Mouse (Mus musculus) left cerebral cortex, postnatal 25 days (tissue): ENCODE data around the gene Auts2. TPM values are rescaled to one million over a fixed set of nuclear protein-coding genes. Genes with fewer than 3 reads are reported as not detected.

Source experiments
- DNase-seq, 2 experiments: peaks; one replicate each; pipeline ENCODE4 v3.0.0; 2022; ENCODE audit warnings: low spot score in 2 of 2, mixed read lengths in 1 of 2
- intact Hi-C: fragments of 180-260 bp; cut with DNase I; formaldehyde crosslinking; loops from one replicate; pipeline ENCODE4 v1.15.1; 2025
- total RNA-seq, 2 experiments: library from RNA; stranded (reverse); gene quantifications; 2 replicates each; pipeline ENCODE4 v1.2.3; 2021

The Auts2 gene
- total RNA-seq, 2 experiments from 2014 or later: 95.9 to 104 TPM

- intact Hi-C loops: no loop called here
- DNase-seq: peak in 1 of 2 experiments; percentile 36
Measured at GRCm38 (mm10) chr5:131645341-131646191, 897.6 kb downstream of the Auts2 start.

GRCm38 (mm10) chr5:131644331-131644730, 898.8 kb downstream of the Auts2 start:
- no peak for DNase-seq
- intact Hi-C loops: loop anchor here (5.0 kb wide), 1 partner anchor 107 kb away; no protein-coding TSS in a partner anchor

- DNase-seq: peak; percentile 73 to 88
- intact Hi-C loops: loop anchor here (5.0 kb wide), 1 partner anchor 106 kb away; no protein-coding TSS in a partner anchor
Measured at GRCm38 (mm10) chr5:131643176-131644174, 899.7 kb downstream of the Auts2 start.

DNA sequence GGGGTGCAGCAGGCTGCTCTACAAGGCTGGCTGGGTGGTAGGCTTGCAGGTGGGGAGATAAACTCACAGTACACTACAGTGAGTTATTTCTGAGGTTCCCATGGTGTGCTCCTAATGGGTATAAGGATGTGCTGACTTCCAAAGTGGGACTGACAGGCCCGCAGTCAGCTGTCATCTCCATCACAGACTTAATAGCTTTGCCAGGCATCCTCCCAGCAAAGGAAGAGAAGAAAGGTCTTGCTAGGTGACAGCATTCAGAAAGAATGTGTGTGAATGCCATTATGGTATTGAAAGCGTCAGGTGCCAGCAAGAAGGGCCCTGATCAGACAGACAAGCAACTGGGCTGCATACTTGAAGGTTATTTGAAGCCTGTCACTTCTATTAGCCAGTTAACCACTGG, 900.4 kb downstream of the Auts2 start:
- intact Hi-C loops: loop anchor here (5.0 kb wide), 1 partner anchor 105 kb away; no protein-coding TSS in a partner anchor
- DNase-seq: no peak

DNA sequence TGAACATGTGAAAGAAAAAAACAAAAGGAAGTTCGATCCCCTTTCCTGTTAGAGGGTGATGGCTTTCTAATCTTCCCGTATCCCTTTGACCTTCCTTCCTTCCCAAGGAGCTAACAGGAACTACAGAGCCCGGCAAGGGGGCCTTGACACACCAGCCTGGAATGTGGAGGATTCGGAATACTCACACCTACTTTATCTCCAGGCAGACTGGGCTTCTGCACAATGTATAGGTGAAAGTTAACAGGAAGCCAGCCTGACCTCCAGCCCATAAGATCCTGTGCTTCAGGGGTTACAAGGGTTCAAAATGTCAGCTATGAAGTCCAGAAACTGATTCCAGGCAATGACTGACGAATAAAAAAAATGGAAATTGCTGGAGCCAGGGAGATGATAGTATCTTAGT, 906.7 kb downstream of the Auts2 start:
- intact Hi-C loops: no loop called here
- no peak for DNase-seq

- intact Hi-C loops: no loop called here
- no peak for DNase-seq
Measured at GRCm38 (mm10) chr5:131634731-131635130, 908.4 kb downstream of the Auts2 start.

- DNase-seq: no peak
- intact Hi-C loops: no loop called here
Measured at GRCm38 (mm10) chr5:131631998-131632379, 911.2 kb downstream of the Auts2 start.

- intact Hi-C loops: no loop called here
- no peak for DNase-seq
Measured at GRCm38 (mm10) chr5:131631038-131631997, 911.8 kb downstream of the Auts2 start.

DNA sequence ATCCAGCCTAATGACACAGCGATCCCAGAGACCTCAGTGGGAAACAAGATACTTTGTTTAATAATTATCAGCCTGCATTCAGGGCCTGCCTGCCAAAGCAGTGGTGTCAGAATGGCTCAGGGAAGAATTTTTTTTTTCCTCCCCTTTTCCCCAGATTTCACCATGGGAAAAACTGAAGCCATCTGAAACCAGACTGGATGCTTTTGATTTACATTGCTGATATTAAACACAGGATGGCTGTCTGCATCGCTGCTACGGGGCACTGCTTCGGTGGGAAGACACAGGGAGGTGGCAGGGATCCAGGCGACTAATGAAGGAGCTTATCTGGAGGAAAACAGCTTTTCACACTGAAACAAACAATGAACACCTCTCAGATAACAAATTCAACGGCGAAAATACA, 912.6 kb downstream of the Auts2 start:
- DNase-seq: no peak

GRCm38 (mm10) chr5:131616113-131616876, 926.8 kb downstream of the Auts2 start:
- peak; percentile 49 to 51 for DNase-seq
- intact Hi-C loops: no loop called here

More for the DNA sequence above, 912.6 kb downstream of the Auts2 start:
- intact Hi-C loops: no loop called here

- intact Hi-C loops: no loop called here
- no peak for DNase-seq
Measured at GRCm38 (mm10) chr5:131614238-131614637, 928.9 kb downstream of the Auts2 start.

DNA sequence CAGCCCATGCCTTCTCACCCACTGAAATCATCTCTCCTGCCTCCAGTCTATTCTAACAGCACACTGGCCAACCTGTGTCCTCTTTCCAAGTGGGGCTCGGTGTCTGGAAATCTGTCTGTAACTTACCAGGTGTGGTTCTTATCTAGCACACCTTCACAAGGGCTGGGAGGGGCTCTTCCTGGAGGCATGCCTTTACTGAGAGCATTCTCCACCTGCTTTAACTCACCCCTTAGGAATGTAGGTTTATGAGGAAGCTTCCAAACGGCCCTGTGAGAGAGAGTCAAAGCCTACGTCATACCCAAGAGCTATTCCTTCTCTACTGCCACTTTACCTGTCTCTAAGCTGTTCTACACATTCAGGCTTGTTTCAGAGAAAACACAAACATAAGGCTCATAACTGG, 929.8 kb downstream of the Auts2 start:
- DNase-seq: no peak
- intact Hi-C loops: no loop called here

DNA sequence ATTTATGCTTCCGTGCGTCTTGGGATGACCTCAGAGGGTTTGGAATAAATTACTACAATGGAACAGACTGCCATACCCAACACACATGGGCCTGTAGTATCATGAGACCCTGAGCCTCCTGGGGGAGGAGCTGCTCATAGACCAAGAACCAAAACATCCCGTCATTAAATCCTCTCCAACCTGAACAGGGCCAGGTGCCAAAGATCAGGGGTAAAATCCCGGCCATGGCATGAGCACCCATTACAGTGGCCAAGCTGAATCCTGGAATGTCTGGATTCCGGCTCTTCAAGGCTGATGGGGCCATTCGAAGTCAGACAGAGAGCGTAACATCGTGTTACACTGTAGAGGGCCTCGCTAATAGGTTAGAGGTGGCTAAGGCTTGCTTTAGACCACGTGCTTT, 932.4 kb downstream of the Auts2 start:
- intact Hi-C loops: no loop called here

DNA sequence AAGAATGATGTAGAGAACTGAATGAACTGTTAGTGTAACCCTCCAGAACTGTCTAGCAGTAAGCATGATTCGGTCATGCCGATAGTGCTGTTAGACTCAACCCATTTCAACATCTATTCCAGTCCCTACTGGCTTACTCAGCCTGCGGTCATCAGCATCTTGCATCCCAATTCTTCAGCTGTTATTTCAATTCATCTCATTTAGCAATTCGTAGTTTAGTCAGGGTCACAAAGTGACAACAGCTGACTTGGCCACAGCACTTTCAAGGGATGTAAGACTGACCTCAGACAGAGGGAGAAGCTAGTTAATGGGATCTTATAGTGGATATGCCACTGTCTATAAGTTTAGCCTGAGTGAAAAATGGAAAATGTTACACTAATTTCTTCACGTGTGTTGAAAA, 936.4 kb downstream of the Auts2 start:
- intact Hi-C loops: no loop called here
- DNase-seq: no peak

More for the DNA sequence above, 932.4 kb downstream of the Auts2 start:
- DNase-seq: no peak

DNA sequence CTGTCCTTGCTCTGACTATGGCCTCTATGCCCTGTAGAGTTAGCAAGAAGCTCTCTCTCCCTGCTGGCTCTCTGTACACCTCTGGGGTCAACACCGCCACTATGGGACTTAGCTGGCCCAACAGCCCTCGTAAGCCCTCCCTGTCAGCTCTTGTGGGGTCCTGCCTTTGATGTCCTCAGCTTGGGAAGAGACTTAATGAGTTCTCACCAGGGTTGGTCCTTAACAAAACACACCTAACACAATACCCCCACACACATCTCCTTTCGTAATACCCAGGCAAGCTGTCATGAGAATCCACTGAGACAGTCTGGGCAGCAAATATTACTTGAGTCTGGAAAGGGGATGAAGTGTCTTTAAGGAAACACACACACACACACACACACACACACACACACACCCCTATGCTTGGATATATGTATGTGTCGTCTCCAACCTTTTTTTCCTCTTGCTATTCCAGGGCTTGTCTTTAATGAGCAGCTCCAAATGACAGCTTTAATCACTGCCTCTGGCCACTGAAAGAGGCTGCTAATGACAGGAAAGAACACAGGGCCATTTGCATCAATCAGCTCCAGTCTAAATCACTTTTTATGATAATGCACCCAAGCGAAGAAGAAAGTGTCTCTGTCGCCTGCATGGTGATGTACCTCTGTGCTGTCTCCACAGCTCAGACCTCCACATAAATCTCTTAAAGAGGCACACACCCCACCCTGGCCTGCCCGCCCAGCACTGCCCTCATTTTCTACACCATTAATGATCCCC, 941.0 kb downstream of the Auts2 start:
- no peak for DNase-seq
- intact Hi-C loops: no loop called here

DNA sequence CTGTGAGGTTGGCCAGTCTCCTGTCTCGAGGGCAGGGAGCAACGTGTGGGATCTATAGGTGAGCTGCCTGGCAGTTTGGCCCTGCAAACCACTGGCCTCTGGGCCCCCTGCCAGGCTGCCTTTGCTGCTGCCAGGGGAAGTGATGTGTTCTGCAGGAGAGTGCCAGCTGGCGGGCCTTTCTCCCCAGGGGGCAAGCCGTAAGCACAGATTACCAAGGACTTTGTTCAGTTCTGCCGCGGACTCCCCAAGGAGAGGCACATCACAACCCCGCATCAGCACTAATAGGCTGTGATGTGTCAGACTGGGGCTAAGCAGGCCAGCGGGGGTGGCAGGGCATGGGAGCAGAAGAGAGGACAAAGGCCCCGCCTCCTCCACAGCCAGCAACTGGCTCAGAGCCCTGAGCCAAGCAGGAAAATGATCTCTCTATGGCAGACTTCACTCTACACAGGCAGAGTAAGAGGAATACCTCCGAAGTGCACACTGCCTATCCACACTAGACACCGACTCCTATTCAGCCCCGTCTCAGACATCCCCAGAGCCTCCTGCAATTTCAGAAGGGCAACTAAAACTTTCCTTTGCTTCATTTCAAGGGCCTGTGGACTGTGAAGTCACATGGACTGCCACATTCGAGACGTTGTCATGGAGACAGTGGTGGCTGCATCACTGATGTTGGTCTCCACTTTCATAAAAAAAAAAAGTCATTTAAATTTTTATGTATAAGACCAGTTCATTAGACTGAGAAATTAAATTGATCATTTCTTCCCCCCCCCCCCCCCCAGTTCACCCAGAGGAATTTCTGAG, 942.6 kb downstream of the Auts2 start:
- DNase-seq: peak; percentile 42 to 53
- intact Hi-C loops: no loop called here

DNA sequence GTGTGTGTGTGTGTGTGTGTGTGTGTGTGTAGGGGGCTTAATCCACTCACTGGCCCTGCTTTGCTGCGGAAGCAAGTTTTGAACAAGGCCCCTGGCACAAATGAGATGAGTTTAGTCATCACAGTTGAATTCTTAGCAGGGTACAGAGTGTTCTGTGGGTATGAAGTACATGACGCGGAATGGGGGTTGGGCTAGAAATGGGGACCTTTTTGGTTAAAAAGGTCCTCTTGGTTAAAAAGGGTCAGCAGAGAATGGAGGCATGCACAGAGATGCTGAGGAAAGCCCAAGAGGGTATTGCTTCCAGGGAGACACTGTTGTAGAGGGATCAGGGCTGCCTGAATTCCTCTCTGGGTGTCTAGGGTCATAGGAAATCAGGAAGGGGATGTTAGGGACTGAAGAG, 945.6 kb downstream of the Auts2 start:
- DNase-seq: no peak
- intact Hi-C loops: loop anchor here (5.0 kb wide), 1 partner anchor 60 kb away; no protein-coding TSS in a partner anchor
